Mouse (Mus musculus): ENCODE results near the gene Mpdu1. TPM values are rescaled to one million over a fixed set of nuclear protein-coding genes. Genes with fewer than 3 reads are reported as not detected.

The Mpdu1 gene
- polyA plus RNA-seq, 1 experiment from 2014 or later: 61.3 TPM

DNA sequence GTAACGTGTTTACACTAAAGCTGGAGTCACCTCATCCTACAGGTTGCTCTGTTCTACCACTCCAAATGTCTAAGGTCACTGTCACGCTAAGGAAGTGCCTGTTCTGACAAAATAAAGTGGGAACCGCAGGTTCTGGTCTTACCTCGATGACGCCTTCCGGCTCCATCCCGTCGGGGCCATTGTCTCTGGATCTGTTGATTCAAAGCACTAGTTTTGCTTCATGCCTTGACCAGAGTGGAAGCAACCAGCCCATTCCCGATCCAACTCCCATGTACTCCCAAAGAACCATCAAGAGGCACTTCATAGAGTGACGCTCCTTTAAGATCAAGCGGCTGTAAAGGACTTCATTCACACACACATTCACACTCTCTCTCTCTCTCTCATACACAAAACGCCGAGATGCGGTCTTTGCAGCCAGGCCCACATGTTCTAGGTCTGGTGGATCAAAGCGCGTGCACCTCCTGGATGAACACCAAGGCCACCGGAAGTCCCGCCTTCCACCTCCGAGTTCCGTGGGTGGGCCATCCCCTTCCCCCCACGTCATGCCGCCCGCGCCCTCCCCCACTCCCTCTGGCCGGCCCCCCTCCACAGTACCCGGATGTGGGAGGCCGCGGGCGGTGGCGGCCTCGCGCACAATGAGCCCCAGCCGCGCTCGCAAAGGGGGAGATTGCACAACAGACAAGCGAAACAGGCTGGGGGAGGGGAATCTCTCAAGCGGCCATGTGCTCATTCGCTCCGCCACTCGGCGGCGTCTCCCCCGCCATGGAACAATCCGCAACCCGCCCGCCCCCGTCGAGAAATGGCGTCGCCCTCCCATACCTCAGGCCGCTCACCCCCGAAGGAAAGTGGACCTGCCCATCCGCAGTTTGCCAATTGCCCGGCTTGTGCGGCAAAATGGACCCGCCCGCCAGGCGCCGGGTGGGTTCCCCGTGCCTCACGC lies 8.6 kb upstream of the Mpdu1 start:
- DNase-seq (ENCODE audit: low spot score) (peak; percentile 99), ATAC-seq (peak; percentile 82)
- H3K27ac ChIP-seq (ENCODE audit: low read length): peak overlapping the region; percentile 100
- peak overlapping the region; percentile 100 for H3K4me3 ChIP-seq (ENCODE audit: low read depth, low read length)
- H3K36me3 ChIP-seq (ENCODE audit: insufficient read depth, low read length): peaks cover 44% of the 10 kb centered on the region
- peaks cover 4% of the 10 kb centered on the region; the same call in 1 of the 2 replicates for H3K4me1 ChIP-seq (ENCODE audit: insufficient read depth, low read depth, low read length)
- WGBS: under 1% methylated on average over 45 of the region's 61 CpGs
- peak; percentile 44 for TF ChIP-seq CTCF (IDR thresholded peaks at IDR 0.05)
- TF ChIP-seq EP300 (IDR thresholded peaks at IDR 0.05): no peak
- H3K9me3 ChIP-seq (ENCODE audit: low read length): no peaks in the 10 kb centered on the region
- H3K9ac ChIP-seq (replicated peaks; ENCODE audit: low read depth): peak overlapping the region; percentile 99
- H3K27me3 ChIP-seq (replicated peaks; ENCODE audit: insufficient read depth, low read length): no peaks in the 10 kb centered on the region
- peak overlapping the region; percentile 67 for H3K4me2 ChIP-seq (replicated peaks; ENCODE audit: low read depth, low read length)

DNA sequence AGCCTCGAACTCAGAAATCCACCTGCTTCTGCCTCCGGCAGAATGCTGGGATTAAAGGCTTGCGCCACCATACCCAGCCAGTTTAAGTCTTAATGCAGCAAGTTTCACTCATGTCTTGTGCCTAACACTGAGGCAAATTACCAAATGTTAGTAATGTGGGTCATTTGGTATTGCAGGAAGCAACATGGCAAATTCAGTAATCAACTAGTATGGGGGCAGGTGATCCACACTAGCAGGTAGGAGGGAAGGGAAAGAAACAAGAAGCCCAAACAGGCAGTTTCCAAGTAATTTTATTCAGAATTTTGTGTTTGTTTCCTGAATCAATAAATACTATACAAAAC lies 4.2 kb upstream of the Mpdu1 start:
- H3K27ac ChIP-seq (ENCODE audit: low read length): no peak overlapping the region; the same call in 1 of the 2 replicates
- no peaks in the 10 kb centered on the region for H3K27me3 ChIP-seq (replicated peaks; ENCODE audit: insufficient read depth, low read length)
- WGBS: 89% methylated on average over 3 of the region's 3 CpGs
- peaks cover 22% of the 10 kb centered on the region; the same call in 1 of the 2 replicates for H3K36me3 ChIP-seq (ENCODE audit: insufficient read depth, low read length)
- no peak overlapping the region for H3K9ac ChIP-seq (replicated peaks; ENCODE audit: low read depth)
- H3K9me3 ChIP-seq (ENCODE audit: low read length): no peaks in the 10 kb centered on the region
- peaks cover 8% of the 10 kb centered on the region; the same call in 1 of the 2 replicates for H3K4me1 ChIP-seq (ENCODE audit: insufficient read depth, low read depth, low read length)
- H3K4me2 ChIP-seq (replicated peaks; ENCODE audit: low read depth, low read length): no peak overlapping the region
- DNase-seq (ENCODE audit: low spot score): no peak
- no peak for TF ChIP-seq CTCF (IDR thresholded peaks at IDR 0.05)
- no peak for TF ChIP-seq EP300 (IDR thresholded peaks at IDR 0.05)
- no peak overlapping the region for H3K4me3 ChIP-seq (ENCODE audit: low read depth, low read length)
- ATAC-seq: no peak

DNA sequence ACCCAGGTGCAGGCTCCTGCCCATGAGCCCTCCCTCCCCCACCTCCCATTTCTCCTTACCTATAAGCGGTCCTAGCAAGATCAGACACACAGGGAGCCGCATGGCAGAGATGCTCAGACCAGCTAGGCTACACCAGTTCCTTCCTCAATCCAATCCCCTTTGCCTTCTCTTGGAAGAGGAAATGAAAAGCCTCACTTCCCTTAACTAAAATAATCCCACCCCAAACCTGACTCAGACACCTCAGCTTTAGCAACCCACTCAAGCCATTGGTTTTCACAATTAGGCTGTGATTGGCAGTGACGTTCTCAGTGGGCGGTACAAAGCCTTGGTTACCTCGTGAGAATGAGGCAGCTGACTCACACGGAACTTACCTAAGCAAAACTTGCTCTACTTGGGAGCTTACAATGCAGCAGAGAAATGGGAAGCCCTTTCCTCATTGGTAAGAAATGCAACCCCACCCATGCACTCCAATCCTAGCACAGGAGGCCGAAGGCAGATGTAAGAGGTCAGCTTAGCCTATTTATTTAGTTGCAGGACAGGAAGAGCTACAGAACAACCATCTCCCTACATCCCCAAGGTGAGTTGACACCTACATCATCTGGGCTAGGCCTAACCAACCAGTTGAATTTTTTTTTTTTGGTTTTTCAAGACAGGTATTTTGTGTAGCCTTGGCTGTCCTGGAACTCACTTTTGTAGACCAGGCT lies 3.7 kb upstream of the Mpdu1 start, which contains the start of gene Cd68:
Cd68 (minus strand) TSS at position 193 of the 704 bp plus-strand sequence.
- TF ChIP-seq EP300 (IDR thresholded peaks at IDR 0.05): peak; percentile 63
- no peak for TF ChIP-seq CTCF (IDR thresholded peaks at IDR 0.05)
- ATAC-seq: peak; percentile 6; the same call in 1 of the 2 replicates
- Histone ChIP-seq H3K4me3 (ENCODE audit: low read depth, low read length) (no peak within 1 kb of the TSS), H3K4me1 (ENCODE audit: insufficient read depth, low read depth, low read length) (peaks cover 12% of the 10 kb centered on the region; the same call in 1 of the 2 replicates), H3K4me2 (replicated peaks; ENCODE audit: low read depth, low read length) (no peak within 1 kb of the TSS), H3K9me3 (ENCODE audit: low read length) (no peaks in the 10 kb centered on the region), H3K9ac (replicated peaks; ENCODE audit: low read depth) (no peak within 1 kb of the TSS), H3K27me3 (replicated peaks; ENCODE audit: insufficient read depth, low read length) (no peaks in the 10 kb centered on the region), H3K27ac (ENCODE audit: low read length) (peak within 1 kb of the TSS; percentile 20; the same call in 1 of the 2 replicates), H3K36me3 (ENCODE audit: insufficient read depth, low read length) (peaks cover 22% of the 10 kb centered on the region; the same call in 1 of the 2 replicates)
- WGBS: 27% methylated on average over 7 of the region's 7 CpGs
- peak; percentile 89 for DNase-seq (ENCODE audit: low spot score)

DNA sequence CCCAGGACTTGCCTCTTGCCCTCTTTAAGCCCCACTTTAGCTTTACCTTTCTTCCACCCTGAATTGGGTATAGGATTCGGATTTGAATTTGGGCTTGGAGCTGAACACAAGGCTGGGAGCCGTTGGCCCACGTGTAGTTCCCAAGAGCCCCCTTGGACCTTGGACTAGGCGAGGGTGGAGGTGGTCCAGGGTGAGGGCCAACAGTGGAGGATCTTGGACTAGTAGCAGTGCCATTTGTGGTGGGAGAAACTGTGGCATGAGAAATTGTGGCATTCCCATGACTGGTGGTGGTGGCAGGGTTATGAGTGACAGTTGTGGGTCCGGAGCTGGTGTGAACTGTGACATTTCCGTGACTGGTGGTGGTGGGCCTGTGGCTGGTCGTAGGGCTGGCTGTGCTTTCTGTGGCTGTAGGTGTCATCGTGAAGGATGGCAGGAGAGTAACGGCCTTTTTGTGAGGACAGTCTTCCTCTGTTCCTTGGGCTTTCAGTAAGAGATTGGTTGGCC lies 3.1 kb upstream of the Mpdu1 start:
- peaks cover 12% of the 10 kb centered on the region; the same call in 1 of the 2 replicates for H3K4me1 ChIP-seq (ENCODE audit: insufficient read depth, low read depth, low read length)
- no peaks in the 10 kb centered on the region for H3K9me3 ChIP-seq (ENCODE audit: low read length)
- no peak overlapping the region for H3K4me3 ChIP-seq (ENCODE audit: low read depth, low read length)
- WGBS: 55% methylated on average over 9 of the region's 9 CpGs
- H3K4me2 ChIP-seq (replicated peaks; ENCODE audit: low read depth, low read length): no peak overlapping the region
- DNase-seq (ENCODE audit: low spot score) (no peak), ATAC-seq (no peak)
- H3K9ac ChIP-seq (replicated peaks; ENCODE audit: low read depth): no peak overlapping the region
- peaks cover 22% of the 10 kb centered on the region; the same call in 1 of the 2 replicates for H3K36me3 ChIP-seq (ENCODE audit: insufficient read depth, low read length)
- no peak for TF ChIP-seq CTCF (IDR thresholded peaks at IDR 0.05)
- peak overlapping the region; percentile 20; the same call in 1 of the 2 replicates for H3K27ac ChIP-seq (ENCODE audit: low read length)
- no peaks in the 10 kb centered on the region for H3K27me3 ChIP-seq (replicated peaks; ENCODE audit: insufficient read depth, low read length)

DNA sequence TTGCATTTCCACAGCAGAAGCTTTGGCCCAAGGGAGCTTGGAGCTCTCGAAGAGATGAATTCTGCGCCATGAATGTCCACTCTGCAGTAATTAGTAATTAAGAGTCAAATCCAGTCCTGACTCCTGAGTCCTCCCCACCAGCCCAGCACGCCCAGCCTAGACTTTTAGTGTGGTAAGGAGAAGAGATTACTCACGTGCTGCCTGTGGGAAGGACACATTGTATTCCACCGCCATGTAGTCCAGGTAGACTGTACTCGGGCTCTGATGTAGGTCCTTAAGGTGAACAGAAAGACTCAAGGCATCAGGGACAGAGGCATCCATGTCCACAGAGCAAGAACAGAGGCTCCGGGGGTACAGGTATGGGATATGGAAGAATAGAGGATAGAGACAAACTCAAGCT lies 2.4 kb upstream of the Mpdu1 start:
- Histone ChIP-seq H3K9me3 (ENCODE audit: low read length) (no peaks in the 10 kb centered on the region), H3K36me3 (ENCODE audit: insufficient read depth, low read length) (peaks cover 19% of the 10 kb centered on the region; the same call in 1 of the 2 replicates), H3K9ac (replicated peaks; ENCODE audit: low read depth) (no peak overlapping the region), H3K4me3 (ENCODE audit: low read depth, low read length) (no peak overlapping the region), H3K27me3 (replicated peaks; ENCODE audit: insufficient read depth, low read length) (no peaks in the 10 kb centered on the region), H3K4me2 (replicated peaks; ENCODE audit: low read depth, low read length) (no peak overlapping the region), H3K27ac (ENCODE audit: low read length) (0 out of 2 replicates have a peak overlapping the region, but pooled peaks have one; percentile 20), H3K4me1 (ENCODE audit: insufficient read depth, low read depth, low read length) (peaks cover 12% of the 10 kb centered on the region; the same call in 1 of the 2 replicates)
- DNase-seq (ENCODE audit: low spot score) (no peak), ATAC-seq (no peak)
- TF ChIP-seq EP300 (IDR thresholded peaks at IDR 0.05) (no peak), CTCF (IDR thresholded peaks at IDR 0.05) (no peak)
- 89% methylated on average over 7 of the region's 7 CpGs for WGBS

DNA sequence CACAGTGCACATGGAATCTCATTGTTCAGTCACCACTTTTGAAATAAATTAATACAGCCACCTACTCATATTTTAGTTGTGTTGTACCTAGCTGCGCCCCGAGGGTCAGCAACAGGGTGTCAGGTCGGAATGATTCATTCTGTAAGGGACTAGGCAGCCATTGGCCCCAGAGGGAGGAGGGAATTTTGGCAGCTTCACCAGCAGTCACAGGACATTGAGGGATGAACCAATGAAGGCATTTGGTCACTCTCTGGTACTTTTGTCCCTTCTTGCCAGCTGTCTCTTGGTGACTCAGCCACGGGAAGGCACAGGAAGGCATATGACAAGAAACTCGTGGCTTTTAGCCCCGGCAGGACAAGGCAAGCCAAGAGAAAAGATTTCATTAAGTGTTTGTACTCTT lies 1.4 kb upstream of the Mpdu1 start:
- WGBS: 69% methylated on average over 6 of the region's 6 CpGs
- TF ChIP-seq EP300 (IDR thresholded peaks at IDR 0.05) (no peak), CTCF (IDR thresholded peaks at IDR 0.05) (no peak)
- DNase-seq (ENCODE audit: low spot score) (peak; percentile 43), ATAC-seq (no peak)
- Histone ChIP-seq H3K4me1 (ENCODE audit: insufficient read depth, low read depth, low read length) (peaks cover 12% of the 10 kb centered on the region; the same call in 1 of the 2 replicates), H3K4me3 (ENCODE audit: low read depth, low read length) (no peak overlapping the region), H3K36me3 (ENCODE audit: insufficient read depth, low read length) (peaks cover 14% of the 10 kb centered on the region; the same call in 1 of the 2 replicates), H3K4me2 (replicated peaks; ENCODE audit: low read depth, low read length) (no peak overlapping the region), H3K9ac (replicated peaks; ENCODE audit: low read depth) (no peak overlapping the region), H3K27me3 (replicated peaks; ENCODE audit: insufficient read depth, low read length) (no peaks in the 10 kb centered on the region), H3K27ac (ENCODE audit: low read length) (peak overlapping the region; percentile 96), H3K9me3 (ENCODE audit: low read length) (no peaks in the 10 kb centered on the region)
